Mouse (Mus musculus) kidney, postnatal 36 days (tissue): ENCODE data around the gene Tigd3.

Source experiments
- DNase-seq, 2 experiments: peaks; one replicate each; pipeline ENCODE4 v3.0.0; 2021 to 2022; ENCODE audit warnings: mixed read lengths in 2 of 2

Gene Tigd3

GRCm38 (mm10) chr19:5874391-5874968 is 19.5 kb downstream of the Tigd3 start:
- no peak for DNase-seq

GRCm38 (mm10) chr19:5872931-5873556 is 20.9 kb downstream of the Tigd3 start:
- no peak for DNase-seq

- DNase-seq, result no peak
These were observed 21.4 kb downstream of the Tigd3 start for GRCm38 (mm10) chr19:5872528-5872927.

GRCm38 (mm10) chr19:5871683-5872082 is 22.3 kb downstream of the Tigd3 start:
- DNase-seq, result no peak

- DNase-seq, result peak; percentile 31 to 50
These were observed 22.7 kb downstream of the Tigd3 start for GRCm38 (mm10) chr19:5871273-5871672.

- DNase-seq, result no peak
These were observed 25.9 kb downstream of the Tigd3 start for GRCm38 (mm10) chr19:5868096-5868495.

GRCm38 (mm10) chr19:5864710-5865398 is 29.1 kb downstream of the Tigd3 start:
- DNase-seq, result no peak

- no peak for DNase-seq
These were observed 30.2 kb downstream of the Tigd3 start for GRCm38 (mm10) chr19:5863776-5864175.

GRCm38 (mm10) chr19:5862335-5863085 is 31.4 kb downstream of the Tigd3 start:
- no peak for DNase-seq

GRCm38 (mm10) chr19:5856604-5857003 is 37.3 kb downstream of the Tigd3 start:
- no peak for DNase-seq

- no peak for DNase-seq
These were observed 41.8 kb downstream of the Tigd3 start for GRCm38 (mm10) chr19:5852035-5852722.

GRCm38 (mm10) chr19:5851481-5851971 is 42.4 kb downstream of the Tigd3 start:
- peak in 1 of 2 experiments; percentile 23 for DNase-seq

GRCm38 (mm10) chr19:5850860-5851259 is 43.1 kb downstream of the Tigd3 start:
- DNase-seq, result no peak

GRCm38 (mm10) chr19:5849843-5850527 is 44.0 kb downstream of the Tigd3 start:
- DNase-seq, result peak; percentile 98

GRCm38 (mm10) chr19:5848826-5849672 is 44.9 kb downstream of the Tigd3 start:
- DNase-seq, result peak; percentile 53 to 58

GRCm38 (mm10) chr19:5848032-5848825 is 45.7 kb downstream of the Tigd3 start:
- DNase-seq, result peak; percentile 86

- DNase-seq, result peak; percentile 59 to 70
These were observed 46.6 kb downstream of the Tigd3 start for GRCm38 (mm10) chr19:5847306-5847796.

- peak; percentile 84 to 94 for DNase-seq
These were observed 47.2 kb downstream of the Tigd3 start for GRCm38 (mm10) chr19:5846557-5847305.

- DNase-seq, result peak in 1 of 2 experiments; percentile 32
These were observed 47.8 kb downstream of the Tigd3 start for GRCm38 (mm10) chr19:5846154-5846553.
